Mouse (Mus musculus) left cerebral cortex, adult 8-10 months (tissue): ENCODE data around the gene Foxa3. TPM values are rescaled to one million over a fixed set of nuclear protein-coding genes. Genes with fewer than 3 reads are reported as not detected.

Experiments
- DNase-seq, 2 experiments: peaks; one replicate each; pipeline ENCODE4 v3.0.0; 2022; ENCODE audit warnings: low spot score in 2 of 2
- total RNA-seq, 4 experiments: library from RNA; stranded (reverse); gene quantifications; 2 replicates each; pipeline ENCODE4 v1.2.4; 2022

Gene Foxa3
- total RNA-seq, 4 experiments from 2014 or later, result not detected

DNA sequence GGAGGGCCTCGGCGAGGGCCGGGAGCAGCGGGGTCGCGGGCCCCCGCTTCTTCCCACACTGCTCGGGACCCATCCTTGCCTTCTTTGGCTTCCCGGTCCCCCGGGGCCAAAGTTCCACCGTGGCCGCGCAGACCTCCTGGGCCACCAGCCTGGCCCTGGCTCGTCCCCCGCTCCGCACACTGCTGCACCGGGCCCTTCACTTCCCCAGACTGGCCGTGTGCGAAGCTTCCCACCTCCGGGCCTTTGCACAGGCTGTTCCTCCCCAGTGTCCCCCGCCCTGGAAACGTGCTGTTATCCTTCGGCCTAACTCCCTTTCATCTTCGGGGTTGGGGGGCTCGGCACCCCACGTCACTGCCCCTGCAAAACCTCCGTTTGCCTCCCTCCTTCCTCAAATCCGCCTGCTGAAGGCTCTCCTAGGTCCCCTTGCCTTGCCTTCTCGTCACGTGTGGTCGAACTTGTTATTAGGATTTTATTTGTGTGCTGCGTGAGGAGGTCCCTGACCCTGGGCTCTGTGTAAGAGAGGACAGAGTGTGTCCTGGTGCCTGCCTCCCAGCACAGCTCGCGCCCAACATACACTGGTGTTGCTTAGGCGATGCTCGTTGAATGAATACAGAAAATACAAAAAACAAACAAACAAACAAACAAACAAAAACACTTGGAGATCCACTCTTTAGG lies 1.4 kb upstream of the Foxa3 start:
- DNase-seq, result no peak

DNA sequence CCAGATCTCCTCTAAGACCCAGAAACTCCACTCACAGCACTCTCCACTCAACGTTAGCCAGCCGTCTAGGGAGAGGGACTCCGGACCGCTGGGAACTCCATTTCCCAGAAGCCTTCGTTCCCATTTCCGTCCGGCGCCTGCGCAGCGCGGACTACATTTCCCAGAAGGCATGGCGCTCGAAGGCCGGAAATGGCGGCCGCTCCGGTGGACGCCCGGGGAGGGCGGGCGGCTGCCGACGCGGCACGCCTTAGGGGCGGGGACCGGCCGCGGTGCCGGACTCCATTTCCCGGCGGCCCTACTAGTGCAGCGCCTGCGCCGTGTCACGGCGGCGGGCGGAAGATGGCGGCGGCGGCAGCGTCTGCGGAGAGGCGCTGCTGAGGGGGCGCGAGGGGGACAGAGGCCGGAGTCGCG lies 763 bp upstream of the Foxa3 start, which contains the start of gene Sympk:
Gene Sympk (plus strand): TSS at position 282 of the 411 bp plus-strand sequence.
- DNase-seq, result peak; percentile 81 to 94

DNA sequence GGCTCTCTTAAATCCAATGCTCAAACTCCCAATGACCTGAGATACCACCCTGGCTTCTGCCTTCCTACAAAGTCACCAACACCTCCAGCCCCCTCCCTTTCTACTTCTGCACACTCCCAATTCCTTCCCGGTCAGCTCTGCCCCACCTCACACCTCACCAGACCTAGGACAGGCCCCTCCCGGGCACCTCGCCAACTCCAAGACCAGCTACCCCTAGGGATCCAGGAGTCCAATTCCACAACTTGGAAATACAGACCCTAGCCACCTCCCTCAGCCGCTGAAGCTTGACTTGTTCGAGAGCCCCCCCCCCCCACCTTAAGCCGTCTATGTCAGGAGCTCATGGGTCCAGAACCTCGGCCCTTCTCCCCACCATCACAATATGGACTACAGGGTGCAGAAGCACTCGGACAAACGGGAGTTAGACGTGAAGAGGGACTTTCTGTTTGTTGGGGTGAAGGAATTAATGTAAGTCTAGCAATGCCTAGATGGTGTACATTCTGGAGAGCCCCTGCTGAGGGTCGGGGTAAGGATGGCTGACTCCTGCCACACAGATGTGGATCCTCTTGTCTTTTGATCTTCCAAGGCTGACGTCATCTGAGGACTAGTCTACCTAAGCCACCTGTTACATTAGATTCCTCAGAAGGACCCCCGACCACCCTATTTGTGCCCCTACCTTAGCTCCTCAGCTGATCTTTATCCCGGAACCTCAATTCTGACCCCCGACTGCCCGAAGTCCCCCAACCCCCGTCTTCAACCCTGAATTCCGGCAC lies 964 bp downstream of the Foxa3 start:
- DNase-seq, result no peak

DNA sequence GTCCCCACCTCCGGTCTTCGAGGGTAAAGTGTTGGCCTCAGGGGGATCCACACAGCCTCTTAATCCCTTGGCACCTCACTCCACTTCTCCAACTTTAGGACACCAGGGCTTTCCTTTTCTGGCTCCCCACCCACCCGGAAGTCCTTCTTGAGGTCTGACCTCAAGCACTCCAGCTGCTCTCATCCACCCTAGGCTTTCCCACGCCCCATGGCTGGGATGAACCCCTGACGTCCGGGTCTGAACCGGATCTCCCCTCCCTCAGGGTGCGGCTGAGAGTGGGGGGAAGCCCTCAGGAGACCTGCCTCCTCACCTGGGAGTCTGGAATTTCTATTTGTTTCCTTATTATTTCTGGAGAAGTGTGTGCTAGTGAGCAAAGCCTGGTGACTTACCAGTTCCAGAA lies 2.3 kb downstream of the Foxa3 start:
- no peak for DNase-seq

DNA sequence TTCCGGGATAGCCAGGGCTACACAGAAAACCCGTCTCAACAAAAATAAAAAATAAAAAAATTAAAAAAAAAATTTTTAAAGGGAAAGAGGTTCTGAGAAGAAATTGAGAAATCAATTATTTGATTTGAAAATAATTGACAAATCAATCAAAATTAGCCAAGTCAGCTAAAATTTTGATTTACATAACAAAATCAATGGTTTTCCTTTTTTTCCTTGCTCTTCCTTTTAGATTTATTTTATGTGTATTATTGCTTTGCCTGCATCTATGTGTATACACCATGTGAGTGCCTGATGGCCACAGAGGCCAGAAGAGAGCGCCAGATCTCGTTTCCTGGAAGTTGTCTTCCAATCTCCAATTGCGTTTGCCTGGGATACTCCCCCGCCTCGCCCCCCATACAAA lies 5.4 kb downstream of the Foxa3 start:
- DNase-seq, result no peak

DNA sequence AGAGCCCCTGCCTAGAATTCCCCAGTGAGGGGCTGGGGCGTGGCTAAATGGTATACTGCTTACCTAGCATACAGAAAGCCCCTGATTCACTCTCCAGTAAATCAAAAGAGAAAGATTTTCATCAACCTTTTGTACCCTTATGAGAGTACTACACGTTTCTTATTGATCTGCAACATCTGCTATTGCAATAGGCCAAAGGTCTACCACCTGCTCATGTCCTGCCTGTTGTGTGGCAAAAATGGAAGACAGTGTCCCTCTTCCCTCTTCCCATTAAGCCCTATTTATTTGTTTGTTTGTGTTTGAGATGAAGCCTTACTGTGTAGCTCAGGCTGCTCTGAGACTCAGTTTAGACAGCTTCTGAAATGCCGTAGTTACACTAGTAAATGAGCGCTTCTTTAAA lies 7.3 kb downstream of the Foxa3 start:
- DNase-seq, result no peak

DNA sequence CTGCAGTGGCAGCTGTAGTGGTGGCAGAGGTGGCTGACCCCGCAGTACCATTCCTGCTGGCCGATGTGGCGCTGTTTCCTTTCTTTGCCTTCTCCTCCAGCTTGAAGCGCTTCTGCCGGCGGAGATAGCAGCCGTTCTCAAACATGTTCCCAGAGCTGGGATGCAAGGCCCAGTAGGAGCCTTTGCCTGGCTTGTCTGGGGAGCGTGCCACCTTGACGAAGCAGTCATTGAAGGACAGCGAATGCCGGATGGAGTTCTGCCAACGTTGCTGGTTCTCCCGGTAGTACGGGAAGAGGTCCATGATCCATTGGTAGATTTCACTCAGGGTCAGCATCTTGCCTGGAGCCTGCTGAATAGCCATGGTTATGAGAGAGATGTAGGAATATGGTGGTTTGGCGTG lies 8.9 kb downstream of the Foxa3 start:
- no peak for DNase-seq

DNA sequence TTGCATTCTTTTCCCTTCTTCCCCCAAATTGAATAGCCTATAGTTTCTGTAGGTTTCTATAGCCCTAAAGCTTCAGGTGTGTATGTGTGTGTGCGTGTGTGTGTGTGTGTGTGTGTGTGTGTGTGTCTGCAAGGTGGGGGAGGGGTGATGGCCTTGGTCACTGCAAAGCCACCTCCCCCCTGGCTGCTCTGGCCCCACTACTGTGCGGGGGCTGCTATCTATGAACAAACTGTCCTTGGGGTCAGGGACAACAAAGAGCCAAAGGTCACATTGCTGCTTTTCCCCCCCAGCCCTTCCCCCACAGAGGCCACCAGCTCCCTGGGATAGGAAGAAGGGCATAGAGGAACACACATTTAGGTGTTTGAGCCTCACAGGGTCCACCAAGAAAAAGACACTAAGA lies 10.5 kb downstream of the Foxa3 start:
- DNase-seq, result no peak

DNA sequence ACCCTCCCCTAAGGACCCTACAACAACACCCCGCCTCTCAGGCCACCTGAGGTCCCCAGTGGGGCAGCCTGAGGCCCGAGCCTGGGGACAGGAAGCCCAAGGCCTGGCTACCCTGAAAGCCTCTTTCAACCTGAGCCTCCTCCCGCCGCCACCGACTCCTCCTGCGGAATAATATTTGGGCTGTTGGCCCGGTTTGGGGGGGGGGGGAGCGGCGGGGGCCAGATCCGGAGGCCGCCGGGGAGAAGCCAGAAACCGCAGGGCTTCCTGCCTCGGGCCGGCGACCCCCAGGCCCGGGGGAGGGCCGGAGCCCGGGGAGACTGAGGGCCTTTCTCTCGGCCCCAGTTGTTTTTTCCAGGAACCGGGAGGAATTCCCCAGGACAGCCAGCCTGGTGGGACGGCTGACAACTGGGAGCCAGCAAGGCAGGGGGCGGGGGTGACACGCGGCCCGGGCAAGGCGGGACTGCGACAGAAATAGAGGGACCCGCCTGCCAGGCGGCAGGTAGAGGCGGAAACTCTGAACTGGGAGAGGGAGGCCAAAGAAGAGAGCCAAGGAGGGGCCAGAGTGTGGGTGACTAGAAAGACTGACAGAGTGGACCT lies 11.2 kb downstream of the Foxa3 start:
- no peak for DNase-seq

DNA sequence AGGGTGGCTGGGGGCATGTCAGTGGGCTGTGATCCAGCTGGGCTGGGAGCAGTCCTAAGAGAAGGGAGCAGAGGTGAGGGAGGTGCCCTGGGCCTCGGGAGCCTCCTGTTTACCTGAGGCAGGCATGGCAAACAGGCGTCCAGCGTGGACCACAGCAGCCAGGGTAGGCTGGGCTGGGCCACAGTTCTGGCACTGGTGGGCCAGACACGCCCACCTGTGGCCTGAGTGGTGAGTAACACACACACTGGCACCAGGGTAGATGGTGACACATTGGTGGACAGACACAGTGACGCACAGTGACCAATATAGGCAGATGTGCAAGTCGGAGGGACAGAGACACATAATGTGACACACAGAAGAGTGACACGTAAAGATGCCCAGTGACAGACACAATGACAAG lies 12.8 kb downstream of the Foxa3 start:
- DNase-seq, result no peak

DNA sequence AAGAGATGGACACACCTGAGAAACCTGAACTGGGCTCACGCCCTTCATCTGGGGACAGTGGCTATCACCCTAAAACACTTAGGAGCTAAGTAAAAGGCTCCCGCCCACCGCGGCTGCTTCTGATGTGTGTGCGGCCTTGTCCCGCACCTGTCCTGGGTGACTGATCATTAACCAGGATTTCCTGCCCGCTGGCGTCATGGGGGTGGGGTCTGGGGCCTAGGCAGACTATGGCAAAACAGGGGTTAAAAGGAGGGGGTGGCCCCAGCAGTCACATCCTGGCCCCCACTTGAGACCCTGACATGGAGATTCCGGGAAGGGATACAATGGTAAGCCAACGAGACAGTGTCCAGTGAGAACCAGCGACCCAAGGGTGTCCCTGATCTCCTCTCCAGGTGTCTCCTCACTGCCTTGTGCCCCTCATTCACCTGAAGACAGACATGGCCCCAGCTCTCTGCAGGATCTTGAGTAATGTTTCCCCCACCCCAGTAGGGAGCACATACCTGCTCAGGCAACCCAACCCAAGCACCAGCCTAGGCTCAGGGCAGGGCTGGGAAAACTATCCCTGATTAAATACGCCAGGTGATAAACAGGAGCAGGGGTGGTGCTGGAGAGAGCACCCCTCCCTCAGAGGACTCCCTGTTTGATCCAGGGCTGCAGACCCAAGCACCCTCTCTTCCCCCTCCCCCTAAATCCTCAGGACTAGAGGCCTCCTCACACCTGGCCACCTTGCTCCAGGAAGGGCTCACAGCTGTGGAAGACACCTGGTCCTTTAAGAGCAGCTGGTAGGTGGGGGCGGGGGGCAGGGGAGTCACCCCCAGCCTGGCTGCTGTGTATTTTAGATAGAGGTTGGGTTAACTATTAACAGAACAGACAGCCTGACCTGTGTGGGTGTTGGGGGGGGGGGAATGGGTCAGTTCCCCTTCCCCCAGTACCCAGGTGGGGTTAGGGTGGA lies 16.0 kb downstream of the Foxa3 start:
- no peak for DNase-seq

DNA sequence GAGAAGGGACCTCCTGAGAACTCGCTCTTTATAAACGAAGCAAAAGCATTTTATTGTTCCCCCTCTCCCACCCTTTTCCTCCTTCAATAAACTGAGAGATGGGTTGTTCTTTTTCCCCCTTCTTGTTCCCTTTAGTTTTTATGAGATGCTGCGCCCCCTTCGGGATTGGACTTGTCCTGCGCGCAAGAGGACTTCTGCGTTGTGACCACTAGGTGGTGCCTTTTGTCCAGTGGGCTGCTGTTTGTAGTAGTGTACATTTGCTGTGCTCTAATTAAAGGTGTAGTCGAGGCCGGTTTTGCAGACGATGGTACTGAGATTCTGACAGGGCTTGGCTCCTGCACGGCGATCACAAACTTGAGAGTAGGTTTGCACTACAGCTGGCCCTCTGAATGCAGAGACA lies 16.9 kb downstream of the Foxa3 start:
- DNase-seq, result peak; percentile 64 to 71

DNA sequence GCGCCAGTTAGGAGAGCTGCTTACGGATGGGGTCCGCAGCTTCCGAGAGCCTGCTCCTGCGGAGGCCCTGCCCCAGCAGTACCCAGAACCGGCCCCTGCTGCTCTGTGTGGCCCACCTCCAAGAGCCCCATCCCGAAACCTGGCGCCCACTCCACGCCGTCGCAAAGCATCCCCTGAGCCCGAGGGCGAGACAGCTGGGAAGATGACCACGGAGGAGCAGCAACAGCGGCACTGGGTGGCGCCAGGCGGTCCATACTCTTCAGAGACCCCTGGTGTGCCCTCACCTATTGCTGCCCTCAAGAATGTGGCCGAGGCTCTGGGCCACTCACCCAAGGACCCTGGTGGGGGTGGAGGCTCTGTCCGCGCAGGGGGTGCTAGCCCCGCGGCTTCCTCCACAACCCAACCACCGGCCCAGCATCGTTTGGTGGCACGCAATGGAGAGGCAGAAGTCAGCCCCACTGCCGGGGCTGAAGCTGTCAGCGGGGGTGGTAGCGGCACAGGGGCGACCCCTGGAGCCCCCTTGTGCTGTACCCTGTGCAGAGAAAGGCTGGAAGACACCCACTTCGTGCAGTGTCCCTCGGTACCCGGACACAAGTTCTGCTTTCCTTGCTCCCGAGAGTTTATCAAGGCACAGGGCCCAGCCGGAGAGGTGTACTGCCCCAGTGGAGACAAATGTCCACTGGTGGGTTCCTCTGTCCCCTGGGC lies 17.8 kb downstream of the Foxa3 start:
- DNase-seq, result no peak

DNA sequence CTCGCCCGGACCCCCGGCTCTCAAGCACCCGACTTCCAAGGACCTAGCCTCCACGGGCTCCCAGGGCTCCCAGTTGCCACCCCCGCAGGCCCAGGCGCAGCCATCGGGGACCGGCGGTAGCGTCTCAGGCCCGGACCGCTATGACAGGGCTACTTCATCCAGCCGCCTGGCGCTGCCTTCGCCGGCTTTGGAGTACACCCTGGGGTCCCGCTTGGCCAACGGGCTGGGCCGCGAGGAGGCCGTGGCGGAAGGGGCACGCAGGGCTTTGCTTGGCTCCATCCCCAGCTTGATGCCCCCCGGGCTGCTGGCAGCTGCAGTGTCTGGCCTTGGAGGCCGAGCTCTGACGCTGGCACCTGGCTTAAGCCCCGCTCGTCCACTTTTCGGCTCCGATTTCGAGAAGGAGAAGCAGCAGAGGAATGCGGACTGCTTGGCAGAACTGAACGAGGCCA lies 18.7 kb downstream of the Foxa3 start:
- DNase-seq, result no peak

DNA sequence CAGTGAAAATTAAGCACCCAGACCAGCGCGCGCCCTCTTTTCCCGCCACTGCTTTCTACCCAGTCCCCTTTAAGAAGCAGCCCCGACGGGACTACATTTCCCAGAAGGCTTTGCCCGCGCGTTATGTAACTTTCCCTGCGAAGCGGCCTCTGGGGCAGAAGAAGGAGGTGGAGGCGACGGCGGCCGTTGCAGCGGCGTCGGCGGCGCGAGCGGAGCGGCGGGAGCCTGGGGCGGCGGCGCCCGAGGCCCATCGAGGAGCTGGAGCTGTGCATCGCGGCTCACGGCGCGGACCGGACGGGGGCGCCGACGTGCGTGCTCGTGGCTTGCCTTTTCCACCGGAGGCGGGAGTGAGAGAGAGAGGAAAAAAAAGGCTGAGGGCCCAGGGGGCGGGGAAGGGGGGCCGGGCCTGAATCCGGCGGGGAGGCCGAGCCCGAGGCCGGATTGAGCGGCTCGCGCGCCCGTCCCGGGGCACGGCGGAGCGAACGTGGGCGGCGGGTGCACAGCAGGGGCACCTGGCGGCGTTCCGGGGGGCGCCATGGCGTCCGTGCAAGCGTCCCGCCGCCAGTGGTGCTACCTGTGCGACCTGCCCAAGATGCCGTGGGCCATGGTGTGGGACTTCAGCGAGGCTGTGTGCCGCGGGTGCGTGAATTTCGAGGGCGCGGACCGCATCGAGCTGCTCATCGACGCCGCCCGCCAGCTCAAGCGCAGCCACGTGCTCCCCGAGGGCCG lies 19.3 kb downstream of the Foxa3 start, which contains the start of gene Irf2bp1:
Gene Irf2bp1 (plus strand): TSS at position 143 of the 729 bp plus-strand sequence.
- peak; percentile 91 to 94 for DNase-seq

DNA sequence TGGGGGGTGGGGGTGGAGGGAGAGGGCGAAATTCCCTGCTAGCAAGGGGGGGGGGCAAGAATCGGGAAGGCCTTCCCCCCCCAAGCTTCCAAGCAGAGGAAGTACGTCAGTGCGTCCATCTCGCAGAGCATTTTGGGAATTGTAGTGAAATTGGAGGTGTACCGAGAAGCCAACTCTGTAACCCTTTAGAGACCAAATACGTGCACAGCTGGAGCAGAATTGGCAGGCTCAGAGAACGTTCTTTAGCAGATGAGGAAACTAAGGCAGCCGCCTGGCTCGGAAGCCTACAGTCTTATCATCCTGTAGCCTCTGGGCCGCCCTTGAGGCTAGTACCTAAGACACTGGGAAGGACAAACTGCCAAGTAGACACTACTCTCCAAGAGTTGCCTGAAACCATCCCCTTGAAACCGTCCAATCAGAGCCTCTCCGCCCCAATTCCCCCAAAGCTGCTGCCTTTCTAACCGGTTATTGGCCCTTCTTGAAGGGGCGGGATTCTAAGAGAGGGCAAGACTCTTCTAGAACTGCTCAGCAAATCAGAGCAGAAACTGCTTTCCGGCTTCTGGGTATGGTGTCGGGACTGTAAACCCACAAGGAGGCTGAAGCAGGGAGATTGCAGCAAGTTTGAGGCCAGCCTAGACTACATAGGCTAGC lies 20.4 kb downstream of the Foxa3 start:
- peak; percentile 62 to 78 for DNase-seq

DNA sequence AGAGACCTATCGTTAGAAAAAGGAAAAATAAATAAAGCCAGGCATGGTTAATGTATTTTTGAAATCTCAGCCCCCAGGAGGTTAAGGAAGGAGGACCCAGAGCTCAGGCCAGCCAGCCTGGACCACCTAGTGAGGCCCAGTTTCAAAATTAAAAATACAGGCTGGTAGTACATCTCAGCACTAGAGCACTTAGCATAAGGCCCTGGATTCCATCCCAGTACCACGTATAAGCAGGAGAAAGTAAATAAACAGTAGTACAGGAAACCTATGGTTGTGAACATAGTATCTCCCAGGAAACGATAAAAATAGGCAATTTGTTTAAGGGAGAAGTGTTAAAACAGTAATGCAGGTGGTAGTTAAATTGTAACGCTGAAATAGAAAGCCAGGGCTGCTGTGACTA lies 21.2 kb downstream of the Foxa3 start:
- DNase-seq, result no peak

DNA sequence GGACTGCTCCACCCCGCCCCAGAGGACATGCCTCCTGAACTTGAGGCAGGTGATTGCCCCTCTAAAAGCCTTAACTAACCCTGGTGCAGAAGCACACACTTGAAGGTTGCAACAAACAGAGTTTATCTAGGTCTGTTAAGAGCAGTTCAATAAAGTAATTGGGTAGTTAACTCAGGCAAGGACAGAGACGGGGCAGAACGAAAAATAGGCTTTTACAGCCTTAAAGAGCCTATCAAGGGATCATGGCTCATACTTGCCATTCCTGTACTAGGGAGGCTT lies 21.6 kb downstream of the Foxa3 start:
- no peak for DNase-seq

DNA sequence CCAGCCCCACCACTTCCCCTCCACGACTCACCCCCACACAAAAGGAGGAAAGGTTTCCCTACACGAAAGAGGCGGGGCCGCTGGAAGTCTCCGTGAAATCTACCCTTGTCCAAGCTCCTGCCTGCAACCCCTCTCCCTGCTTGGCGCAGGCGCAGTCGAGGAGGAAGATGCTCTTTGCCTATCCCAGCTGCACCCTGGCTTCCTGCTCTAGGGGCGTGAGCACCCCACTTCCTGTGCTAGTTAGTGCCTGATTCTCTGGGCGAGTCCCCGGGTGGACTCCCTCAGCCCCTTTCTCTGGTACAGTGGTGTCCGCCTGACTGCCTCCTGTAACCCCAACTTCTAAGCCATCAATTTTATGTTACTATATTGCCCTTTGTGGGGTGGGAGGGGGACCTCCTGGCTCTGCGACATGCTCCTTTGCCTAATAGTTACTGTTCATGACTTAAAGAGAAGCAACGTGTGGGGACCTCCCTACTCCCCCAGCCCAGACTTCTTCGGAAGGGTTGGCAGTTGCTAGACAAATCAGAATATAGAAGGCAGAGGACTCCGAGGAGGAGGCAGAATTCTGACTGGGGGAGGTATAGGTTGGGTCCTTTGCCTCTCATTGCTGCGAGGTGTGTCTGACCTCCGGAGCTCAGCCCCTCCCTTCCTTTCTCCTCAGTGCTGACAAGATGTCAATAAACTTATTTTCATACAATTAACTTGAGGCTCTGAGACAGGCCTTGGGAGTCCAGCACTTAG lies 22.1 kb downstream of the Foxa3 start:
- DNase-seq, result no peak
